Mouse (Mus musculus) splenic B cell, adult 2 months (primary cell): ENCODE results near the gene Sox12.
A peak's percentile ranks its signal among the peaks of the same experiment; 100 is the strongest.

Source experiments
- DNase-seq: peaks from one replicate; pipeline ENCODE4 v3.0.0-alpha.2; 2011; ENCODE audit warnings: low read depth, low spot score
- H3K27me3 ChIP-seq: 2 replicates; pipeline ENCODE4 v1.6.1; 2012; ENCODE audit warnings: mild to moderate bottlenecking, low read length, moderate library complexity, mixed read lengths; ENCODE audit not compliant: control insufficient read depth, poor library complexity, insufficient read depth, severe bottlenecking
- H3K36me3 ChIP-seq: 2 replicates; pipeline ENCODE4 v1.6.1; 2012; ENCODE audit warnings: mild to moderate bottlenecking, low read length, moderate library complexity, mixed read lengths; ENCODE audit not compliant: control insufficient read depth, poor library complexity, insufficient read depth, severe bottlenecking

The Sox12 gene

GRCm38 (mm10) chr2:152413765-152414584 is 16.1 kb upstream of the Sox12 start:
- no peak for DNase-seq
- H3K27me3 ChIP-seq, result no peaks in the 10 kb centered on the region
- no peaks in the 10 kb centered on the region for H3K36me3 ChIP-seq

- H3K27me3 ChIP-seq, result no peaks in the 10 kb centered on the region
- DNase-seq, result no peak
- no peaks in the 10 kb centered on the region for H3K36me3 ChIP-seq
Observed at GRCm38 (mm10) chr2:152413158-152413764, 15.4 kb upstream of the Sox12 start.

- H3K27me3 ChIP-seq, result no peaks in the 10 kb centered on the region
- H3K36me3 ChIP-seq, result no peaks in the 10 kb centered on the region
- DNase-seq, result no peak
Observed at GRCm38 (mm10) chr2:152412526-152413157, 14.8 kb upstream of the Sox12 start.

- no peaks in the 10 kb centered on the region for H3K27me3 ChIP-seq
- H3K36me3 ChIP-seq, result no peaks in the 10 kb centered on the region
- DNase-seq, result no peak
Observed at GRCm38 (mm10) chr2:152411471-152411870, 13.6 kb upstream of the Sox12 start.

- Histone ChIP-seq H3K27me3 (no peaks in the 10 kb centered on the region), H3K36me3 (no peaks in the 10 kb centered on the region)
- no peak for DNase-seq
Observed at GRCm38 (mm10) chr2:152410971-152411371, 13.1 kb upstream of the Sox12 start.

- Histone ChIP-seq H3K36me3 (no peaks in the 10 kb centered on the region), H3K27me3 (no peaks in the 10 kb centered on the region)
- no peak for DNase-seq
Observed at GRCm38 (mm10) chr2:152409781-152410180, 11.9 kb upstream of the Sox12 start.

GRCm38 (mm10) chr2:152406126-152406525 is 8.3 kb upstream of the Sox12 start:
- DNase-seq, result peak; percentile 88
- no peaks in the 10 kb centered on the region for H3K36me3 ChIP-seq

GRCm38 (mm10) chr2:152399122-152399542 is 1.3 kb upstream of the Sox12 start:
- DNase-seq, result no peak
- no peaks in the 10 kb centered on the region for H3K36me3 ChIP-seq
- H3K27me3 ChIP-seq, result no peaks in the 10 kb centered on the region

More at GRCm38 (mm10) chr2:152406126-152406525, 8.3 kb upstream of the Sox12 start:
- no peaks in the 10 kb centered on the region for H3K27me3 ChIP-seq

GRCm38 (mm10) chr2:152398691-152399090 is 828 bp upstream of the Sox12 start:
- H3K27me3 ChIP-seq, result no peaks in the 10 kb centered on the region
- no peaks in the 10 kb centered on the region for H3K36me3 ChIP-seq
- DNase-seq, result peak; percentile 95

- peak; percentile 78 for DNase-seq
- Histone ChIP-seq H3K27me3 (no peaks in the 10 kb centered on the region), H3K36me3 (no peaks in the 10 kb centered on the region)
Observed at GRCm38 (mm10) chr2:152397004-152397589, 766 bp downstream of the Sox12 start.

- Histone ChIP-seq H3K27me3 (no peaks in the 10 kb centered on the region), H3K36me3 (no peaks in the 10 kb centered on the region)
- DNase-seq, result peak; percentile 85
Observed at GRCm38 (mm10) chr2:152396110-152397003, 1.5 kb downstream of the Sox12 start.

GRCm38 (mm10) chr2:152395271-152395920 is 2.5 kb downstream of the Sox12 start:
- no peak for DNase-seq
- H3K36me3 ChIP-seq, result no peaks in the 10 kb centered on the region
- no peaks in the 10 kb centered on the region for H3K27me3 ChIP-seq

GRCm38 (mm10) chr2:152393225-152394017 is 4.4 kb downstream of the Sox12 start:
- no peak for DNase-seq
- H3K27me3 ChIP-seq, result no peaks in the 10 kb centered on the region
- no peaks in the 10 kb centered on the region for H3K36me3 ChIP-seq
